Mouse (Mus musculus): ENCODE measurements at regions not wholly inside any gene's neighbourhood (a gene's known extent, or its start where the extent isn't known, plus 50 kb on each side); places are given as distances from the start of the nearest gene placed in this dataset.
"Not testable (repeated sequence)": the region's sequence is repeated elsewhere in the genome, so short reads cannot be mapped to it uniquely, and the experiment has no call there.

GRCm38 (mm10) chr13:102025138-102025537 is 257.1 kb upstream of the Pik3r1 start:
- no peak for DNase-seq (ENCODE audit: low spot score)

- not testable (repeated sequence) for DNase-seq (ENCODE audit: low spot score)
Observed at GRCm38 (mm10) chr13:102025547-102025946, 257.5 kb upstream of the Pik3r1 start.

- DNase-seq (ENCODE audit: low spot score) = peak; percentile 35
Observed at GRCm38 (mm10) chr13:102031416-102031815, 263.4 kb upstream of the Pik3r1 start.

GRCm38 (mm10) chr13:102034484-102034883 is 266.5 kb upstream of the Pik3r1 start:
- no peak for DNase-seq (ENCODE audit: low spot score)

- DNase-seq (ENCODE audit: low spot score) = peak; percentile 53
Observed at GRCm38 (mm10) chr13:102036001-102036400, 268.0 kb upstream of the Pik3r1 start.

GRCm38 (mm10) chr13:102036819-102037624 is 269.0 kb upstream of the Pik3r1 start:
- no peak for DNase-seq (ENCODE audit: low spot score)

- no peak for DNase-seq (ENCODE audit: low spot score)
Observed at GRCm38 (mm10) chr13:102060213-102060612, 292.2 kb upstream of the Pik3r1 start.

- DNase-seq (ENCODE audit: low spot score) = no peak
Observed at GRCm38 (mm10) chr13:102064590-102065273, 296.7 kb upstream of the Pik3r1 start.

GRCm38 (mm10) chr13:102065274-102065640 is 297.2 kb upstream of the Pik3r1 start:
- no peak for DNase-seq (ENCODE audit: low spot score)

GRCm38 (mm10) chr13:102065796-102066195 is 297.8 kb upstream of the Pik3r1 start:
- no peak for DNase-seq (ENCODE audit: low spot score)

- no peak for DNase-seq (ENCODE audit: low spot score)
Observed at GRCm38 (mm10) chr13:102070740-102071139, 302.7 kb upstream of the Pik3r1 start.

GRCm38 (mm10) chr13:102072366-102072765 is 304.3 kb upstream of the Pik3r1 start:
- no peak for DNase-seq (ENCODE audit: low spot score)

GRCm38 (mm10) chr13:102087766-102088165 is 319.7 kb upstream of the Pik3r1 start:
- no peak for DNase-seq (ENCODE audit: low spot score)

GRCm38 (mm10) chr13:102089551-102089950 is 321.5 kb upstream of the Pik3r1 start:
- no peak for DNase-seq (ENCODE audit: low spot score)

- no peak for DNase-seq (ENCODE audit: low spot score)
Observed at GRCm38 (mm10) chr13:102094193-102094592, 326.2 kb upstream of the Pik3r1 start.

- DNase-seq (ENCODE audit: low spot score) = no peak
Observed at GRCm38 (mm10) chr13:102103161-102103560, 335.1 kb upstream of the Pik3r1 start.

- DNase-seq (ENCODE audit: low spot score) = no peak
Observed at GRCm38 (mm10) chr13:102106188-102106587, 338.2 kb upstream of the Pik3r1 start.

- no peak for DNase-seq (ENCODE audit: low spot score)
Observed at GRCm38 (mm10) chr13:102108204-102108603, 340.2 kb upstream of the Pik3r1 start.

- DNase-seq (ENCODE audit: low spot score) = no peak
Observed at GRCm38 (mm10) chr13:102108916-102109315, 340.9 kb upstream of the Pik3r1 start.

- peak; percentile 45 for DNase-seq (ENCODE audit: low spot score)
Observed at GRCm38 (mm10) chr13:102113941-102114340, 345.9 kb upstream of the Pik3r1 start.

GRCm38 (mm10) chr13:102122341-102122740 is 354.3 kb upstream of the Pik3r1 start:
- no peak for DNase-seq (ENCODE audit: low spot score)

- DNase-seq (ENCODE audit: low spot score) = no peak
Observed at GRCm38 (mm10) chr13:102127933-102128430, 360.0 kb upstream of the Pik3r1 start.

- no peak for DNase-seq (ENCODE audit: low spot score)
Observed at GRCm38 (mm10) chr13:102131459-102131858, 363.4 kb upstream of the Pik3r1 start.

All from heart, adult 8-10 months (tissue).